Mouse (Mus musculus) left cerebral cortex, adult 18-20 months (tissue): ENCODE results near the gene Prl8a2. TPM values are rescaled to one million over a fixed set of nuclear protein-coding genes. Genes with fewer than 3 reads are reported as not detected.

Experiments
- DNase-seq, 2 experiments: peaks; one replicate each; pipeline ENCODE4 v3.0.0; 2021 to 2022; ENCODE audit warnings: low spot score in 2 of 2, mixed read lengths in 1 of 2
- long read RNA-seq, 2 experiments: library from polyadenylated mRNA; stranded (forward); transcript quantifications; one replicate each; pipeline ENCODE4 v2.0.0; 2021
- total RNA-seq, 2 experiments: library from RNA; stranded (reverse); gene quantifications; 2 replicates each; pipeline ENCODE4 v1.2.3; 2021

The Prl8a2 gene
- not detected for total RNA-seq
- long read RNA-seq, experiment 1 = 0 reads
- long read RNA-seq, experiment 2 = 0 reads

DNA sequence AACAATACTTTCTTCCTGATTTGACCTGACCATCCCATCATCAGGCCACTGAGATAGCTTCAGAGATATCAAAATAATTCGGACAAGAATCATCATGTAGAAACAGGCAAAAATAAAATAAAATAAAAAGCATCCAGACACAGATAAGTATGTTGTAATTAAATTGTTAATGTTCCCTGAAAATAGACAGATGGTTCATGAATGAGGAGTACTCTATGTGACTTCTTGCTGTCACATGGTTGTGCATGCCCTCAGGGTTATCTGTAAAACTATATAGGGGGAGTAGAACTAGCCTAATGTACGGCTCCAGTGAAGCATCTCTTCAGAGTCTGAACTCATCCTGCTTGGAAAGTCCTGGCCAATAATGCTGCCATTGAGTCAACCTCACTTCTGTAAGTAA is at the start of gene Prl8a2:
Gene Prl8a2 (plus strand): TSS at position 301 of the 400 bp plus-strand sequence.
- DNase-seq = no peak

- DNase-seq = no peak
Observed at GRCm38 (mm10) chr13:27312334-27313225, 32.9 kb upstream of the Prl8a2 start, which contains the start of gene Prl6a1. Gene Prl6a1, plus strand, starts transcription at chr13:27312627.

GRCm38 (mm10) chr13:27334989-27335388 is 10.5 kb upstream of the Prl8a2 start:
- no peak for DNase-seq

DNA sequence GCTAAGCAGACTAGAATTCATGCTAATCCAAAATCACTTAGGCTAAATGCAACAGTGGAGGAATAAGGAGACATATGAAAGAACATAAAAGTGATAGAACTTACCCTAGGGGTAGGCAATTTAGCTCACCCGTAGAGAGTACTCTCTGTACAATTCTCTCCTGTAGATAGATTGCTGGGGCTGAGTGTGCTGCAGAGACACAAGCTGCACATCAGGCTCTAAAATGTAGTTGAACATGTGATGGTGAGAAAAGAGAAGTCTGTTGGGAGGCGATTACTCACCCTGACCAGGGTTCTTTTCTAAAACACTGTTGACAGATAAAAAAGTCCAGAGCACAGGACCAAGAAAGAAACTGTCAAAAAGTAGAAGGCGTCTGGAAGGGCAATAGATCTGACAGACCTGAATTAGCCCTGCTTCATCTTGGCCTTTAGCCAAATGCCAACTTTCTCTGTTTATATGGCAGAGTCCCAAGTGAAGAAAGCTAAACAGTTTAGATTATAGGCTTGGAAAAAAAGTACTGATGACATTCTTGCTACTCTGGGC is 2.7 kb upstream of the Prl8a2 start:
- no peak for DNase-seq

GRCm38 (mm10) chr13:27390746-27391145 is 45.3 kb downstream of the Prl8a2 start, which contains the start of gene Prl2b1:
Gene Prl2b1, minus strand, starts transcription at chr13:27390846.
- DNase-seq = no peak

GRCm38 (mm10) chr13:27399061-27399724 is 53.7 kb downstream of the Prl8a2 start:
- no peak for DNase-seq

Other genes with a start within 250 kb of the Prl8a2 start
- gene Prl3d2, start 224.0 kb upstream of the Prl8a2 start, total RNA-seq = not detected
- not detected for gene Prl3d3, start 188.9 kb upstream of the Prl8a2 start, total RNA-seq
- not detected for gene Prl3c1, start 149.0 kb upstream of the Prl8a2 start, total RNA-seq
- gene Prl3b1, start 103.8 kb upstream of the Prl8a2 start, total RNA-seq = not detected
- gene Prl3a1, start 86.2 kb upstream of the Prl8a2 start, total RNA-seq = not detected
- gene Prl6a1, start 33.0 kb upstream of the Prl8a2 start, total RNA-seq = not detected
- gene Prl2b1, start 45.2 kb downstream of the Prl8a2 start, total RNA-seq = not detected
- gene Prl8a6, start 93.0 kb downstream of the Prl8a2 start, total RNA-seq = not detected
- gene Prl8a8, start 167.5 kb downstream of the Prl8a2 start, total RNA-seq = not detected
- not detected for gene Prl8a9, start 218.9 kb downstream of the Prl8a2 start, total RNA-seq
- not detected for gene Prl8a1, start 236.5 kb downstream of the Prl8a2 start, total RNA-seq